Mouse (Mus musculus): Measurements from ENCODE around the gene Bnipl. TPM values are rescaled to one million over a fixed set of nuclear protein-coding genes. Genes with fewer than 3 reads are reported as not detected.

Bnipl gene
- total and polyA plus RNA-seq, 2 experiments from 2014 or later: not detected

GRCm38 (mm10) chr3:95286011-95286410 lies 35.0 kb upstream of the Bnipl start:
- no peak overlapping the region for H3K9ac ChIP-seq (replicated peaks; ENCODE audit: low read length)
- H3K4me3 ChIP-seq (ENCODE audit: low read length): no peak overlapping the region
- DNase-seq (ENCODE audit: low spot score) (no peak), ATAC-seq (no peak)
- peaks cover 6% of the 10 kb centered on the region; the same call in 1 of the 2 replicates for H3K4me1 ChIP-seq (ENCODE audit: insufficient read depth, low read length)
- no peak overlapping the region for H3K27ac ChIP-seq
- WGBS: 75% methylated on average over 5 of the region's 5 CpGs
- H3K27me3 ChIP-seq (ENCODE audit: insufficient read depth, low read length): no peaks in the 10 kb centered on the region
- no peak for TF ChIP-seq CTCF (IDR thresholded peaks at IDR 0.05; ENCODE audit: low read depth)
- no peaks in the 10 kb centered on the region for H3K9me3 ChIP-seq (ENCODE audit: low read length)
- H3K4me2 ChIP-seq (ENCODE audit: low read depth, low read length): no peak overlapping the region
- peaks cover 4% of the 10 kb centered on the region; the same call in 1 of the 2 replicates for H3K36me3 ChIP-seq (ENCODE audit: insufficient read depth, low read length)

GRCm38 (mm10) chr3:95285390-95285789 lies 34.4 kb upstream of the Bnipl start:
- no peaks in the 10 kb centered on the region for H3K27me3 ChIP-seq (ENCODE audit: insufficient read depth, low read length)
- peaks cover 6% of the 10 kb centered on the region; the same call in 1 of the 2 replicates for H3K4me1 ChIP-seq (ENCODE audit: insufficient read depth, low read length)
- no peak for TF ChIP-seq CTCF (IDR thresholded peaks at IDR 0.05; ENCODE audit: low read depth)
- H3K4me2 ChIP-seq (ENCODE audit: low read depth, low read length): no peak overlapping the region
- H3K9me3 ChIP-seq (ENCODE audit: low read length): no peaks in the 10 kb centered on the region
- peaks cover 4% of the 10 kb centered on the region; the same call in 1 of the 2 replicates for H3K36me3 ChIP-seq (ENCODE audit: insufficient read depth, low read length)
- WGBS: 90% methylated on average over 5 of the region's 5 CpGs
- H3K4me3 ChIP-seq (ENCODE audit: low read length): no peak overlapping the region
- DNase-seq (ENCODE audit: low spot score) (no peak), ATAC-seq (no peak)
- no peak overlapping the region for H3K27ac ChIP-seq
- H3K9ac ChIP-seq (replicated peaks; ENCODE audit: low read length): no peak overlapping the region

DNA sequence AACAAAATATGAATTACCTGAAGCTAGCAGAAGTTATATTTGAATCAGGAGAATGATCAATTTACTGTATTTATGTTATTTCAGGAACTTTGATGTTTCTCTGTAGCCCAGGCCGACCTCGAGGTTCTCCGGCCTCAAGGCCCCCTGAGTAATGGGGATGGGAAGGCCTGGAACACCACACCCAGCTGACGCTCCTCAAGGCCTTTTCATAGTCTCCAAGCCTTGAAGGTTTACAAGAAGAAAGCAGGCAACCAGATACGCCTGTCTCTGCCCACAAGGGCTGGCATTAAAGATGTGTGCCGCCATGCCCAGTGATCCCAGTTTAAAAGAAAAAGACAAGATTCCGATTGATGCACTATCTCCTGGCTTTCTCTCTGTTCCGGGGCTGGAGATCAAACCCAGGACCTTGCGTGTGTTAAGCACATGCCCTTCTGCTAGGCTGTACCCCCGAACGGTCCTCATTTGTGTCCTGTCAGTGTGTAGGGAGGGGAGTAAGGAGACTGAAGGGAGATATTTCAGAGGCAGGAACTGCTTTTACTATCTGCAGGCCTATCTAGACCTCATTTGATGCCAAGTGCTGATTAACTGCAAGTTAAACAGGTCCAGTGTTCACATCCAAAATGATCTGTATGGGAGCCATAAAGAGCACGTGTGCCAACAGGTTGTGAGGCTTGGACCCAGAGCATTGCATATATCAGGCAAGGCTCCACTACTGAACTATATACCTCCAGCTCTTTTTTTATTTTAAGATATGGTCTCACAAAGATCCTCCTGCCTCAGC lies 33.7 kb upstream of the Bnipl start:
- Histone ChIP-seq H3K27me3 (ENCODE audit: insufficient read depth, low read length) (no peaks in the 10 kb centered on the region), H3K27ac (no peak overlapping the region), H3K4me3 (ENCODE audit: low read length) (no peak overlapping the region), H3K36me3 (ENCODE audit: insufficient read depth, low read length) (peaks cover 4% of the 10 kb centered on the region; the same call in 1 of the 2 replicates), H3K9ac (replicated peaks; ENCODE audit: low read length) (0 out of 2 replicates have a peak overlapping the region, but pooled peaks have one; percentile 2), H3K4me1 (ENCODE audit: insufficient read depth, low read length) (peaks cover 6% of the 10 kb centered on the region; the same call in 1 of the 2 replicates), H3K9me3 (ENCODE audit: low read length) (no peaks in the 10 kb centered on the region), H3K4me2 (ENCODE audit: low read depth, low read length) (peak overlapping the region; percentile 86)
- TF ChIP-seq CTCF (IDR thresholded peaks at IDR 0.05; ENCODE audit: low read depth): no peak
- WGBS: 83% methylated on average over 12 of the region's 12 CpGs
- no peak for DNase-seq (ENCODE audit: low spot score)
- no peak for ATAC-seq

- Histone ChIP-seq H3K4me3 (ENCODE audit: low read length) (peak overlapping the region; percentile 70), H3K36me3 (ENCODE audit: insufficient read depth, low read length) (peaks cover 4% of the 10 kb centered on the region; the same call in 1 of the 2 replicates), H3K27ac (peak overlapping the region; percentile 90; the same call in 1 of the 2 replicates), H3K4me1 (ENCODE audit: insufficient read depth, low read length) (peaks cover 6% of the 10 kb centered on the region; the same call in 1 of the 2 replicates), H3K4me2 (ENCODE audit: low read depth, low read length) (peak overlapping the region; percentile 86), H3K9ac (replicated peaks; ENCODE audit: low read length) (0 out of 2 replicates have a peak overlapping the region, but pooled peaks have one; percentile 67), H3K27me3 (ENCODE audit: insufficient read depth, low read length) (no peaks in the 10 kb centered on the region), H3K9me3 (ENCODE audit: low read length) (no peaks in the 10 kb centered on the region)
- no peak for TF ChIP-seq CTCF (IDR thresholded peaks at IDR 0.05; ENCODE audit: low read depth)
- no peak for DNase-seq (ENCODE audit: low spot score)
- 12% methylated on average over 1 of the region's 1 CpGs for WGBS
- ATAC-seq: no peak
These were observed 33.1 kb upstream of the Bnipl start for GRCm38 (mm10) chr3:95284062-95284461.

- Histone ChIP-seq H3K4me3 (ENCODE audit: low read length) (peak overlapping the region; percentile 70), H3K4me2 (ENCODE audit: low read depth, low read length) (peak overlapping the region; percentile 86), H3K9me3 (ENCODE audit: low read length) (no peaks in the 10 kb centered on the region), H3K27me3 (ENCODE audit: insufficient read depth, low read length) (no peaks in the 10 kb centered on the region), H3K4me1 (ENCODE audit: insufficient read depth, low read length) (peaks cover 6% of the 10 kb centered on the region; the same call in 1 of the 2 replicates), H3K36me3 (ENCODE audit: insufficient read depth, low read length) (peaks cover 4% of the 10 kb centered on the region; the same call in 1 of the 2 replicates), H3K27ac (peak overlapping the region; percentile 90), H3K9ac (replicated peaks; ENCODE audit: low read length) (peak overlapping the region; percentile 67)
- WGBS: under 1% methylated on average over 7 of the region's 7 CpGs
- TF ChIP-seq CTCF (IDR thresholded peaks at IDR 0.05; ENCODE audit: low read depth): no peak
- no peak for DNase-seq (ENCODE audit: low spot score)
- ATAC-seq: no peak
These were observed 32.6 kb upstream of the Bnipl start for GRCm38 (mm10) chr3:95283589-95283941.

- no peaks in the 10 kb centered on the region for H3K27me3 ChIP-seq (ENCODE audit: insufficient read depth, low read length)
- peak; percentile 58 for TF ChIP-seq CTCF (IDR thresholded peaks at IDR 0.05; ENCODE audit: low read depth)
- H3K4me1 ChIP-seq (ENCODE audit: insufficient read depth, low read length): peaks cover 6% of the 10 kb centered on the region; the same call in 1 of the 2 replicates
- peak overlapping the region; percentile 86 for H3K4me2 ChIP-seq (ENCODE audit: low read depth, low read length)
- H3K4me3 ChIP-seq (ENCODE audit: low read length): peak overlapping the region; percentile 70
- DNase-seq (ENCODE audit: low spot score) (peak; percentile 87), ATAC-seq (peak; percentile 80)
- peak overlapping the region; percentile 90 for H3K27ac ChIP-seq
- under 1% methylated on average over 50 of the region's 51 CpGs for WGBS
- H3K9ac ChIP-seq (replicated peaks; ENCODE audit: low read length): peak overlapping the region; percentile 67
- H3K9me3 ChIP-seq (ENCODE audit: low read length): no peaks in the 10 kb centered on the region
- H3K36me3 ChIP-seq (ENCODE audit: insufficient read depth, low read length): peaks cover 3% of the 10 kb centered on the region; the same call in 1 of the 2 replicates
These were observed 32.0 kb upstream of the Bnipl start for GRCm38 (mm10) chr3:95282865-95283588.

Measured in hindbrain, postnatal 0 days (tissue).